Mouse (Mus musculus) E14TG2a.4 (cell line): ENCODE data around the gene Hoxa5.

Experiments used
- H3K27me3 ChIP-seq: 2 replicates; pipeline ENCODE4 v1.6.1; 2014; ENCODE audit warnings: low read length, control low read depth; ENCODE audit not compliant: insufficient read depth
- H3K36me3 ChIP-seq: 2 replicates; pipeline ENCODE4 v1.6.1; 2014; ENCODE audit warnings: low read length, control low read depth; ENCODE audit not compliant: insufficient read depth
- H3K4me1 ChIP-seq: replicated peaks from 2 replicates; pipeline ENCODE4 v1.6.1; 2014; ENCODE audit warnings: low read depth, low read length, control low read depth
- H3K4me3 ChIP-seq: replicated peaks from 2 replicates; pipeline ENCODE4 v1.5.1; 2014; ENCODE audit warnings: mild to moderate bottlenecking, low read length
- H3K9me3 ChIP-seq: 2 replicates; pipeline ENCODE4 v1.6.1; 2014; ENCODE audit warnings: low read length, control low read depth
- CTCF ChIP-seq: conservative IDR thresholded peaks from 2 replicates; pipeline ENCODE4 v1.5.1; 2014; ENCODE audit warnings: low read length
- NANOG ChIP-seq: IDR thresholded peaks from 2 replicates; pipeline ENCODE4 v1.6.1; 2014; ENCODE audit warnings: borderline replicate concordance, low read length, mixed read lengths
- POU5F1 ChIP-seq: IDR thresholded peaks from 2 replicates; pipeline ENCODE4 v1.6.1; 2014; ENCODE audit warnings: low read length, borderline replicate concordance

Hoxa5 gene

DNA sequence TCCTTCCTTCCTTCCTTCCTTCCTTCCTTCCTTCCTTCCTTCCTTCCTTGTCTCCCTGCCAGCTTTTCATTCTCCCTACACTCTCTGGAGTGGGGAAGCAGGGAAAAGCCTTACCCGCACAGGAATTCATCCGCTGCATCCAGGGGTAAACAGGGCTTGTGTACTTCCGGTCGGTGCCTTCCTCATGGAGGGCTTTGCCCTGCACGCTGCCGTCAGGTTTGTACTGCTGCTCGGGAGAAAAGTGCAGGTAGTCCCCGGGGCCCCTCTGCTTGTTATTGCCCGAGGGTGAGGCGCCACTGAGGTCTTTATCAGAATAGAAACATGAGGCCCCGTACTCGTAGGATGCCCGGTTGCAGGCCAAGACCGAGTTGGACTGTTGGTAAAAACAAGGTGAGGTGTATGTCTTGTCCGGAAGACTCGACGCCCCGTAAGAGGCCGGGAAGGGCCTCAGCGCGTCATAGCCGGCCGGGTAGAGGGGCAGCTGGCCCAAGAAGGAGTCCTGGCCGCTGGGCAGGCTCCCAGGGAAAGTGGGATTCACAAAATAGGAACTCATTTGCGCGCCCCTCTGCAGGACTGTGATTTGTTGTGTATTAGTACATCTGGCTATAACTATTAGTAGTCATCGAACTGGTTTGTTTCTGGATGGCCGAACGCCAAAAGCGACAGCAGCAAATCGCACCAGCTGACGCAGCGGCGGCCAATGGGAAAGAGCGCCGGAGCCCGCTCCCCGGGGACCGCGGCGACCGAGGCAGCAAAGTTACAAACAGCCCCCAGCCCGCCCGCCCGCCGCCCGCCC is 3.9 kb upstream of the Hoxa5 start, which contains the start of gene Hoxa6:
Gene Hoxa6 (minus strand): TSS at position 651 of the 796 bp plus-strand sequence.
- Histone ChIP-seq H3K36me3 (no peaks in the 10 kb centered on the region), H3K4me1 (peaks cover 61% of the 10 kb centered on the region), H3K27me3 (peaks cover 98% of the 10 kb centered on the region), H3K9me3 (no peaks in the 10 kb centered on the region), H3K4me3 (peak within 1 kb of the TSS; percentile 52; the same call in 1 of the 2 replicates)
- TF ChIP-seq CTCF = no peak
- TF ChIP-seq POU5F1 = no peak
- no peak for TF ChIP-seq NANOG

DNA sequence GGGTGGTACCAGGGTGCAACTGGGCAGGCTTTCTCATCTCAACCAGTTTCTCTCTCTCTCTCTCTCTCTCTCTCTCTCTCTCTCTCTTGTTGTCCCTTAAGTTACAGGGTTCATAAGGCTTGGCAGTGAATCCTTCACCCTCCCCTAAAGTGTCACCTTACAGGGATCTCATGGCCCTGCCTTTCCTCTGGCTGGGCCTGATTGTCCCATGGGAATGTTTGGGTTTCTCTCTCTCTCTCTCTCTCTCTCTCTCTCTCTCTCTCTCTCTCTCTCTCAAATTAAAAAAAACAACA is 3.2 kb upstream of the Hoxa5 start:
- H3K9me3 ChIP-seq = no peaks in the 10 kb centered on the region
- no peak for TF ChIP-seq CTCF
- TF ChIP-seq POU5F1 = no peak
- TF ChIP-seq NANOG = no peak
- peaks cover 98% of the 10 kb centered on the region for H3K27me3 ChIP-seq
- no peaks in the 10 kb centered on the region for H3K36me3 ChIP-seq
- no peak overlapping the region for H3K4me3 ChIP-seq
- H3K4me1 ChIP-seq = peaks cover 61% of the 10 kb centered on the region

DNA sequence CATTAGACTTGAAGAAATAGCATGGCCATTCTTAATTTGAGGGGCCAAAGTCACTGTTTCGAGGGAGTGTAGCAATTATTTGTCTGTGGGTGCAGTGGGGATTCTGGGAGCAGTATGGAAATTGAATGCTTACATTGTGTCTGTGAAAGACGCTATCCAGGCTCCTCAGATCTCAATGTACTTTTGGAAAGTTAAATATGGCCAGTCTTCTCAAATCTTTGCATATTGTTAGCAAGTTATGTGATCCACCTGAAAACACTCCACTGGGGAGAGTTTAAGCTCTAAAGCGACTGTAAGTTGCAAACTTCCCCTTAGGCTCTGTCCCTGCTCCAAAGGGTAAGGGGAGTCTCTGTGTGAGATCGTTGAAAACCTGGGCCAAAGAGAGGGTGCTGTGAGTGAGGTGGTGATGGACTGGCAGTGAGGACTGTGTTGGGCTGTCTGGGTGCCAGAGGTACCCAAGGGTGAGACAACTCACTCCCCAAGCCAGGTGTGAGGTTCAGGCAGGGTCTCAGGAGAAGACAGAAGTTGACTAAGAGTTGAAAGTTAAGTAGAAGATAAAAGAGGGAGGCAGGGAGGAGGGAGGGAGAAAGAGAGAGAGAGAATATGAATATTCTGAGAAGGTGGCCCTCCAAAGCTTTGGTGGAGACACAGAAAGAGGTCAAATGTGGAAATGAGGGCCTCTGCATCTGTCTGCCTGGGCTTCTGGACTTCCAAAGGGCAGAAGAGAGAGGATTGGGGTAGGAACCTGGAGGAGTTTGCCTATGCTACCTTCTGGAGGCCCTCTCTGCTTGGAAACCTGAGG is 2.7 kb upstream of the Hoxa5 start:
- TF ChIP-seq POU5F1 = no peak
- no peak for TF ChIP-seq CTCF
- no peak for TF ChIP-seq NANOG
- Histone ChIP-seq H3K36me3 (no peaks in the 10 kb centered on the region), H3K9me3 (no peaks in the 10 kb centered on the region), H3K4me1 (peaks cover 59% of the 10 kb centered on the region), H3K4me3 (no peak overlapping the region), H3K27me3 (peaks cover 98% of the 10 kb centered on the region)

DNA sequence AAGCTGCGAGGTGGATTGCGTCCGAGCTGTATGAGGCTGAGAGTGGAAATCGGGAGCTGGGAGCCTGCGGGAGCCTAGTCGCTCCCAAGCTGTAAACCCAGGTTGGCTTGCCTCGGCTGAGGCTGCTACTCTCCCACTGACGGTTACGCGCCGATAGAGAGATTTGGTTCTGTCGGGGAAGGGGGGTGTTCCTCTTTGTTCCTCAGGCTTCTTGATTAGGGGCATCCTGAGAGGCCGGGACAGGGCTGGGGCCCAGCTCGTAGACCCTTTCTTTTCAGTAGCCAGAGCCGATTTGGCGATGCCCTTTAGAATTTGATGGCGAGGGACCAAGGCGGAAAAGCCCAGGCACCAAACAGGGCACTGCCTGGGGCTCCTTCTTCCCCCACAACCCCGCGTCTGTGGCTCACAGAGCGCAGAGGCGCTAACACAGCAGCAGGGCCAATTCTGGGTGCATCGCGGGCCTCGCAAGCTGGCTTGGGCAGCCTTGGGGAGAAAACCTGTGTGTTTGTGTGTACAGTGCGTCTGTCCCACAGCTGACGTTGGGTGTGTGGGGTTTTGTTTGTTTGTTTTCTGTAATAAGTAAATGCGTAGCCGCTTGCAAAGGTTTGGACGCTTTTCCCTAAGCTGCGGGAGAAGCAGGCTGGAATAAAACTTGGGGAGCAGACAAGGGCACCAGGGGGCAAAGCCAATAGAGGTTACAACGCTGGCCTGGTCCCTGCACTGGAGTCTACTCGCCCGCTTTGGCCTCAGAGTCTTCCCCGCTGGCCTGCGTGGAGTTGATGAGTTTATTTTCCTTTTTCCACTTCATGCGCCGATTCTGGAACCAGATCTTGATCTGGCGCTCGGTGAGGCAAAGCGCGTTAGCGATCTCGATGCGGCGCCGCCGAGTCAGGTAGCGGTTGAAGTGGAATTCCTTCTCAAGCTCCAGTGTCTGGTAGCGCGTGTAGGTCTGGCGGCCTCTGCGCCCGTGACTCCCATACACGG is 1.5 kb upstream of the Hoxa5 start:
- Histone ChIP-seq H3K27me3 (peaks cover 98% of the 10 kb centered on the region), H3K9me3 (no peaks in the 10 kb centered on the region), H3K4me3 (0 out of 2 replicates have a peak overlapping the region, but pooled peaks have one; percentile 32), H3K36me3 (no peaks in the 10 kb centered on the region), H3K4me1 (peaks cover 48% of the 10 kb centered on the region)
- TF ChIP-seq POU5F1 = no peak
- TF ChIP-seq NANOG = no peak
- TF ChIP-seq CTCF = no peak

DNA sequence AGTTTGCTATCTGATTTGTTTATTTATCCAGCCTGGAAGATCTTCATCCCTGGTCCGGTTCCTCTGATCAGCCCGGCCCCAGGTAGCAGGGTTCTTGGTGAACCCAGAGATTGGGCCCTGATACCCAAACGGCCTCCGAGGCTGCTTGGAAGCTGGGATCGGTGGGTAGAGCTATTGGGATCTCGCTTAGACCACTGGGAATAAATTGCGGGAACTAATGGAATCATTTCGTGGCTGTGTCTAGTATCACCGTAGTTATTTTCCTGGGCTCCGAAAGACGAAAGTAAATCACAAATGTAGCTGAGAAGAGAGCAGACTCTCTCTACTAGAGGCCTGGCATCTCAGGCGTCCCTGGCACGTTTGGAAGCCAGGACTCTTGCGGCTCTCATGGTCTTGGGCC is 834 bp upstream of the Hoxa5 start:
- TF ChIP-seq CTCF (no peak), POU5F1 (no peak), NANOG (no peak)
- peaks cover 99% of the 10 kb centered on the region for H3K27me3 ChIP-seq
- H3K9me3 ChIP-seq = no peaks in the 10 kb centered on the region
- H3K4me3 ChIP-seq = no peak overlapping the region
- no peaks in the 10 kb centered on the region for H3K36me3 ChIP-seq
- H3K4me1 ChIP-seq = peaks cover 53% of the 10 kb centered on the region

DNA sequence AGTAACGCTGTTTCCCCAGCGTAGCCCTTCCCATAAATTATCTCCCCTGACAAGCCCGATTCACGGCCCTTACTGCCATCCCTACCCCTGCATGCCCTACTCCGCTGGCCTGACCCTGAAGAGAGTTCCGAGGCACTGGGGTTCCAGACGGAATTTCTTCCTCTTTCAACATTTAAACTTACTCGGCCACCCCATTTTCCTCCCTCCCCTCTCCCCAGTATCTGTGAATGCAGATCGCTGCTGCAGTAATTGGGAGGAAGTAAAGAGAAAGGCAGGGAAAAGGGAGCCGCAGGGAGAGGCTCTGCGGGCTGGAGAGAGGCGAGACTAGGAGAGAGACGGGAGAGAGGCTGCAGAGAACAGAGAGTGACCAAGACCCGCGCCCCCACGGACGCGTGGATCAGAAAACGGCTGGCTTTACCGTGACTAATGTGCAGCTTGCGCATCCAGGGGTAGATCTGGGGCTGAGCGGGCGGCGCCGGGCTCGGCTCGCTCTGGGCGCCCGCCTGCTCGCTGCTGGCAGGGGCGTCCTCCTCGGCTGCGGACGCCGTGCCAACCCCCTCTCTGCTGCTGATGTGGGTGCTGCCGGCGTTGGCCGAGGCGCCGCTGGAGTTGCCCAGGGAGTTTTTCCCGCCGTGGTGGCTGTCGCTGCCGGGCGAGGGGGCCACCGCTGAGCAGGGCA is 877 bp downstream of the Hoxa5 start:
- Histone ChIP-seq H3K4me1 (peaks cover 49% of the 10 kb centered on the region), H3K4me3 (peak overlapping the region; percentile 78), H3K9me3 (no peaks in the 10 kb centered on the region), H3K36me3 (no peaks in the 10 kb centered on the region), H3K27me3 (peaks cover 100% of the 10 kb centered on the region)
- TF ChIP-seq NANOG (no peak), POU5F1 (no peak), CTCF (no peak)

DNA sequence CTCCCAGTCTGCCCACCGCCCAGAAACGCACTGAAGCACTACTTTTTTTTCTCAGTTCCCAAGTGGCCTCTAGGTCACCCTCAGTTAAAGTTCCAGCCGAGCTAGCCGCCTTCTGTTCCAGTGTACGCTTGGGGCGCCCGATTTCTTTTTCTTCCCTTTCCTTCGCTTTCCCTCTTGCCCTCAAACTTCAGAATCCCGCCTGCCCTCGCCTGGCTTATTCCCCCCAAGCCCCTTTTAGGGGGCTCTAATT is 1.3 kb downstream of the Hoxa5 start:
- Histone ChIP-seq H3K9me3 (no peaks in the 10 kb centered on the region), H3K27me3 (peaks cover 100% of the 10 kb centered on the region)
- no peak for TF ChIP-seq POU5F1
- TF ChIP-seq NANOG = no peak
- TF ChIP-seq CTCF = no peak

More for the DNA sequence above, 1.3 kb downstream of the Hoxa5 start:
- H3K4me1 ChIP-seq = peaks cover 45% of the 10 kb centered on the region
- H3K4me3 ChIP-seq = peak overlapping the region; percentile 78
- H3K36me3 ChIP-seq = no peaks in the 10 kb centered on the region
